Mouse (Mus musculus) midbrain, embryonic 16.5 days (tissue): Measurements from ENCODE around the gene Map7. TPM values are rescaled to one million over a fixed set of nuclear protein-coding genes. Genes with fewer than 3 reads are reported as not detected.

Experiments
- ATAC-seq: fragments of 200-750 bp; cut with Nextera tagmentation; 2 replicates; pipeline ENCODE4 v1.8.0; 2017; ENCODE audit warnings: moderate TSS enrichment
- H3K27ac ChIP-seq: fragments of 300-500 bp; sonication (generic); 2 replicates; pipeline ENCODE4 v1.5.1; 2014; ENCODE audit warnings: mild to moderate bottlenecking, low read length, mixed read lengths
- H3K27me3 ChIP-seq: fragments of 300-500 bp; sonication (generic); 2 replicates; pipeline ENCODE4 v1.6.1; 2014; ENCODE audit warnings: low read depth, low read length, mixed read lengths; ENCODE audit not compliant: control insufficient read depth, insufficient read depth
- H3K36me3 ChIP-seq: fragments of 300-500 bp; sonication (generic); 2 replicates; pipeline ENCODE4 v1.6.1; 2014; ENCODE audit warnings: mild to moderate bottlenecking, low read length, moderate library complexity, mixed read lengths; ENCODE audit not compliant: control insufficient read depth, insufficient read depth
- H3K4me1 ChIP-seq: fragments of 300-500 bp; sonication (generic); 2 replicates; pipeline ENCODE4 v1.6.1; 2014; ENCODE audit warnings: mild to moderate bottlenecking, low read length, mixed read lengths; ENCODE audit not compliant: control insufficient read depth, insufficient read depth
- H3K4me2 ChIP-seq: fragments of 300-500 bp; sonication (generic); 2 replicates; pipeline ENCODE4 v1.6.1; 2014; ENCODE audit warnings: mild to moderate bottlenecking, low read length, mixed read lengths
- H3K4me3 ChIP-seq: fragments of 300-500 bp; sonication (generic); 2 replicates; pipeline ENCODE4 v1.5.1; 2014; ENCODE audit warnings: low read depth, mild to moderate bottlenecking, low read length, moderate library complexity, mixed read lengths
- H3K9ac ChIP-seq: fragments of 300-500 bp; sonication (generic); 2 replicates; pipeline ENCODE4 v1.6.1; 2014; ENCODE audit warnings: low read depth, low read length, mixed read lengths
- H3K9me3 ChIP-seq: fragments of 300-500 bp; sonication (generic); replicated peaks from 2 replicates; pipeline ENCODE4 v1.6.1; 2014; ENCODE audit warnings: mild to moderate bottlenecking, low read length, mixed read lengths; ENCODE audit not compliant: control insufficient read depth, poor library complexity, severe bottlenecking
- WGBS: fragments of 180-500 bp; shearing (Covaris S2); extraction: QIAGEN DNeasy Blood & Tissue Kit; methylation state at CpG from one replicate; pipeline ENCODE4 v1.1.7; 2014; 5-methylcytosine and 5-hydroxymethylcytosine counted together
- polyA plus RNA-seq: library from polyadenylated mRNA; unstranded; fragments of >200 nt; fragmentation: Nextera tagmentation; extraction: Ambion mirVana; gene quantifications from 2 replicates; pipeline ENCODE4 v1.2.1, GENCODE M21; 2015

The Map7 gene
- polyA plus RNA-seq, 1 experiment from 2014 or later = 8.5 TPM

- H3K27ac ChIP-seq = no peak overlapping the region
- no peaks in the 10 kb centered on the region for H3K9me3 ChIP-seq
- peak overlapping the region; percentile 13; the same call in 1 of the 2 replicates for H3K4me2 ChIP-seq
- 15% methylated on average over 20 of the region's 20 CpGs for WGBS
- H3K27me3 ChIP-seq = peaks cover 2% of the 10 kb centered on the region; the same call in 1 of the 2 replicates
- no peak for ATAC-seq
- H3K9ac ChIP-seq = no peak overlapping the region
- no peaks in the 10 kb centered on the region for H3K36me3 ChIP-seq
- no peaks in the 10 kb centered on the region for H3K4me1 ChIP-seq
- H3K4me3 ChIP-seq = no peak overlapping the region
Observed at GRCm38 (mm10) chr10:20204696-20205431, 56.6 kb downstream of the Map7 start.

- H3K9ac ChIP-seq = no peak overlapping the region
- ATAC-seq = no peak
- H3K4me3 ChIP-seq = no peak overlapping the region
- H3K4me1 ChIP-seq = no peaks in the 10 kb centered on the region
- H3K27ac ChIP-seq = no peak overlapping the region
- no peaks in the 10 kb centered on the region for H3K9me3 ChIP-seq
- no peaks in the 10 kb centered on the region for H3K36me3 ChIP-seq
- 69% methylated on average over 7 of the region's 7 CpGs for WGBS
- peaks cover 2% of the 10 kb centered on the region; the same call in 1 of the 2 replicates for H3K27me3 ChIP-seq
- H3K4me2 ChIP-seq = no peak overlapping the region
Observed at GRCm38 (mm10) chr10:20206966-20207365, 58.7 kb downstream of the Map7 start.

- Histone ChIP-seq H3K4me3 (no peak overlapping the region), H3K4me1 (no peaks in the 10 kb centered on the region), H3K9ac (no peak overlapping the region), H3K27ac (no peak overlapping the region), H3K9me3 (no peaks in the 10 kb centered on the region), H3K36me3 (no peaks in the 10 kb centered on the region), H3K4me2 (no peak overlapping the region), H3K27me3 (no peaks in the 10 kb centered on the region)
- ATAC-seq = no peak
- WGBS = 95% methylated on average over 5 of the region's 5 CpGs
Observed at GRCm38 (mm10) chr10:20209609-20210341, 61.5 kb downstream of the Map7 start.

GRCm38 (mm10) chr10:20214418-20214817 is 66.1 kb downstream of the Map7 start:
- no peaks in the 10 kb centered on the region for H3K36me3 ChIP-seq
- no peak overlapping the region for H3K4me3 ChIP-seq
- ATAC-seq = no peak
- 83% methylated on average over 4 of the region's 4 CpGs for WGBS
- no peaks in the 10 kb centered on the region for H3K9me3 ChIP-seq
- no peaks in the 10 kb centered on the region for H3K27me3 ChIP-seq
- H3K9ac ChIP-seq = no peak overlapping the region
- no peaks in the 10 kb centered on the region for H3K4me1 ChIP-seq
- no peak overlapping the region for H3K27ac ChIP-seq
- no peak overlapping the region for H3K4me2 ChIP-seq

- no peak for ATAC-seq
- Histone ChIP-seq H3K4me3 (no peak overlapping the region), H3K36me3 (no peaks in the 10 kb centered on the region), H3K9ac (no peak overlapping the region), H3K4me1 (no peaks in the 10 kb centered on the region), H3K27ac (no peak overlapping the region), H3K27me3 (no peaks in the 10 kb centered on the region), H3K9me3 (no peaks in the 10 kb centered on the region), H3K4me2 (no peak overlapping the region)
- 84% methylated on average over 6 of the region's 6 CpGs for WGBS
Observed at GRCm38 (mm10) chr10:20216982-20217381, 68.7 kb downstream of the Map7 start.

GRCm38 (mm10) chr10:20218866-20219265 is 70.6 kb downstream of the Map7 start:
- Histone ChIP-seq H3K27me3 (no peaks in the 10 kb centered on the region), H3K36me3 (no peaks in the 10 kb centered on the region), H3K4me1 (no peaks in the 10 kb centered on the region), H3K9me3 (no peaks in the 10 kb centered on the region), H3K4me2 (no peak overlapping the region), H3K27ac (no peak overlapping the region), H3K9ac (no peak overlapping the region), H3K4me3 (no peak overlapping the region)
- WGBS = 75% methylated on average over 4 of the region's 4 CpGs
- ATAC-seq = no peak

- 84% methylated on average over 8 of the region's 8 CpGs for WGBS
- no peak overlapping the region for H3K4me2 ChIP-seq
- H3K4me1 ChIP-seq = no peaks in the 10 kb centered on the region
- ATAC-seq = no peak
- H3K36me3 ChIP-seq = no peaks in the 10 kb centered on the region
- no peak overlapping the region for H3K27ac ChIP-seq
- H3K27me3 ChIP-seq = no peaks in the 10 kb centered on the region
- no peak overlapping the region for H3K4me3 ChIP-seq
- H3K9me3 ChIP-seq = no peaks in the 10 kb centered on the region
- H3K9ac ChIP-seq = no peak overlapping the region
Observed at GRCm38 (mm10) chr10:20219538-20219937, 71.3 kb downstream of the Map7 start.

GRCm38 (mm10) chr10:20220443-20221071 is 72.3 kb downstream of the Map7 start:
- no peaks in the 10 kb centered on the region for H3K36me3 ChIP-seq
- H3K9ac ChIP-seq = no peak overlapping the region
- no peak overlapping the region for H3K4me2 ChIP-seq
- no peaks in the 10 kb centered on the region for H3K27me3 ChIP-seq
- ATAC-seq = no peak
- no peaks in the 10 kb centered on the region for H3K9me3 ChIP-seq
- no peak overlapping the region for H3K27ac ChIP-seq
- WGBS = 71% methylated on average over 10 of the region's 10 CpGs
- no peaks in the 10 kb centered on the region for H3K4me1 ChIP-seq
- no peak overlapping the region for H3K4me3 ChIP-seq

- Histone ChIP-seq H3K4me2 (no peak overlapping the region), H3K4me3 (no peak overlapping the region), H3K27ac (no peak overlapping the region), H3K27me3 (no peaks in the 10 kb centered on the region), H3K36me3 (no peaks in the 10 kb centered on the region), H3K9me3 (no peaks in the 10 kb centered on the region), H3K4me1 (no peaks in the 10 kb centered on the region), H3K9ac (no peak overlapping the region)
- WGBS = 88% methylated on average over 4 of the region's 4 CpGs
- no peak for ATAC-seq
Observed at GRCm38 (mm10) chr10:20222011-20222410, 73.7 kb downstream of the Map7 start.
